Mouse (Mus musculus): Measurements from ENCODE around the gene Pcgf6. TPM values are rescaled to one million over a fixed set of nuclear protein-coding genes. Genes with fewer than 3 reads are reported as not detected.
A peak's percentile ranks its signal among the peaks of the same experiment; 100 is the strongest.

Gene Pcgf6
- polyA plus RNA-seq, 1 experiment from 2014 or later: 31.0 TPM

DNA sequence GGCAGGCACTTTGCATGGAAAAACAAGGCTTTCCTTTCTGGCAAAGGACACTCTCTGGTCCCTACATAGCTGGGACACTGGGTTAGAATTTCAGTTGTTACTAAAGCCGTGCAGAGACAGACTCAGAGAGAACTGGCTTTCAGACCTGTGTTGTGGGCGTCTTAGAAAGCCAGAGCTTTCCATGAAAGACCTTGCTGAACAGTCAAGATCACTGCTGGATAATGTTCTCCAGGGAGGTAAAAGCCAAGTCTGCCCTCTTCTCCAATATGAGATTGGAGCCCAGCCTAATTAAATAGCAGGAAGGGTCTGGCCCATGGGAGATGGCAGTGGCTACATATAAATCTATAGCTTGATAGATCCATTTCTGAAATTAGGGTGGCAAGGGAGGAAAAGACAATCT, 32.4 kb downstream of the Pcgf6 start:
- ATAC-seq (ENCODE audit: insufficient read depth, low FRiP score, low TSS enrichment) (no peak), DNase-seq (ENCODE audit: low spot score) (no peak)
- Histone ChIP-seq H3K4me2 (ENCODE audit: low read depth) (peak overlapping the region; percentile 45), H3K9ac (ENCODE audit: low read length) (peak overlapping the region; percentile 58), H3K27ac (ENCODE audit: low read depth, low read length) (peak overlapping the region; percentile 81), H3K27me3 (ENCODE audit: control insufficient read depth, insufficient read depth, low read length) (peaks cover 30% of the 10 kb centered on the region), H3K4me3 (ENCODE audit: low read depth, low read length) (peak overlapping the region; percentile 33), H3K36me3 (ENCODE audit: control insufficient read depth, insufficient read depth, low read length) (no peaks in the 10 kb centered on the region), H3K9me3 (ENCODE audit: control insufficient read depth, low read length) (no peaks in the 10 kb centered on the region), H3K4me1 (ENCODE audit: control insufficient read depth, insufficient read depth, low read length) (peaks cover 7% of the 10 kb centered on the region; the same call in 1 of the 2 replicates)
- WGBS: 10% methylated on average over 2 of the region's 2 CpGs

DNA sequence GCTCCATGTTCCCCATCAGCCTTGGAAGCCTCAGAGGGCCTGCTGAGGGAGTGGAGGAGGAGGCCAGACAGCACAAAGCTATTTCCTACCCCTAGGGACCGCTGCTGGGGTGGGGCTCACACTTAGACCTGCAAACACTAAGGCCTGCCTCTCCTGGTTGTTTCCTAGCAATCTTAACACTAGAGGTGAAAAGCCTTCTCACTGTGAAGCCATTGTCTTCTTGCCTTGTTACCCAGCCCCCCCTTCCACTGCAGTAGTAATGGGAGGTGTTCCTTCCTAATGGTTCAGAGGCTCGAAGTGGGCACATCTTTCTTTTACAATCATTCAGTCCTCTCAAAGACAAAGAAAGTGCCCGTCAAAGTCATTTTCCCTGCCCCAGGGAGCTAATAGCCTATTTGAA, 32.9 kb downstream of the Pcgf6 start:
- DNase-seq (ENCODE audit: low spot score) (peak; percentile 46), ATAC-seq (ENCODE audit: insufficient read depth, low FRiP score, low TSS enrichment) (0 out of 2 replicates have a peak, but pooled peaks have one; percentile 32)
- Histone ChIP-seq H3K4me1 (ENCODE audit: control insufficient read depth, insufficient read depth, low read length) (peaks cover 7% of the 10 kb centered on the region; the same call in 1 of the 2 replicates), H3K4me3 (ENCODE audit: low read depth, low read length) (peak overlapping the region; percentile 33), H3K27me3 (ENCODE audit: control insufficient read depth, insufficient read depth, low read length) (peaks cover 35% of the 10 kb centered on the region), H3K9ac (ENCODE audit: low read length) (peak overlapping the region; percentile 58), H3K9me3 (ENCODE audit: control insufficient read depth, low read length) (no peaks in the 10 kb centered on the region), H3K4me2 (ENCODE audit: low read depth) (peak overlapping the region; percentile 45), H3K27ac (ENCODE audit: low read depth, low read length) (peak overlapping the region; percentile 81), H3K36me3 (ENCODE audit: control insufficient read depth, insufficient read depth, low read length) (no peaks in the 10 kb centered on the region)
- WGBS: under 1% methylated on average over 3 of the region's 3 CpGs

GRCm38 (mm10) chr19:47016487-47016886, 34.2 kb downstream of the Pcgf6 start:
- H3K27me3 ChIP-seq (ENCODE audit: control insufficient read depth, insufficient read depth, low read length): peaks cover 40% of the 10 kb centered on the region
- H3K27ac ChIP-seq (ENCODE audit: low read depth, low read length): no peak overlapping the region
- 1% methylated on average over 15 of the region's 15 CpGs for WGBS
- ATAC-seq (ENCODE audit: insufficient read depth, low FRiP score, low TSS enrichment) (no peak), DNase-seq (ENCODE audit: low spot score) (peak; percentile 81)
- peaks cover 7% of the 10 kb centered on the region; the same call in 1 of the 2 replicates for H3K4me1 ChIP-seq (ENCODE audit: control insufficient read depth, insufficient read depth, low read length)
- H3K9me3 ChIP-seq (ENCODE audit: control insufficient read depth, low read length): no peaks in the 10 kb centered on the region
- H3K36me3 ChIP-seq (ENCODE audit: control insufficient read depth, insufficient read depth, low read length): no peaks in the 10 kb centered on the region
- peak overlapping the region; percentile 58 for H3K4me3 ChIP-seq (ENCODE audit: low read depth, low read length)
- peak overlapping the region; percentile 71 for H3K9ac ChIP-seq (ENCODE audit: low read length)
- peak overlapping the region; percentile 65 for H3K4me2 ChIP-seq (ENCODE audit: low read depth)

DNA sequence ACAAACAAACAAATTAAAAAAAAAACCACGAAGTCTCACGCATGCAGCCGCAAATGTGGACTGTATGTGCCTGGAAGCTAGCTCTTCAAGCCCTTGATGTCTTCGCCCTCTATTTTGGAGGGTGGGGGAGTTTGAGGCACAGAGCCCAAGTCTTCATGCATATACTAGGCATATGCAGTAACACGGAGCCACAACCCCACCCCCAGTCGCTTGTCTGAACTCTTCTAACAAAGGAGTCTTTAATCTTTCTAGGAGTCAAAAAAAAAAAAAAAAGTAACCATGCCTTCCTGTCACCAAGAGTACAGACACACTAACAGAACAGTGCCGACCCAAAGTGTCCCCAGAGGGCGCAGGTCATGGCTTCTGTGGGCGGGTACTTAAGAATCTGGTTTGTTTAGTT, 34.7 kb downstream of the Pcgf6 start:
- H3K36me3 ChIP-seq (ENCODE audit: control insufficient read depth, insufficient read depth, low read length): no peaks in the 10 kb centered on the region
- WGBS: 3% methylated on average over 9 of the region's 9 CpGs
- H3K9ac ChIP-seq (ENCODE audit: low read length): peak overlapping the region; percentile 71
- H3K27me3 ChIP-seq (ENCODE audit: control insufficient read depth, insufficient read depth, low read length): peaks cover 40% of the 10 kb centered on the region
- peak overlapping the region; percentile 39; the same call in 1 of the 2 replicates for H3K27ac ChIP-seq (ENCODE audit: low read depth, low read length)
- H3K4me3 ChIP-seq (ENCODE audit: low read depth, low read length): peak overlapping the region; percentile 58
- DNase-seq (ENCODE audit: low spot score) (no peak), ATAC-seq (ENCODE audit: insufficient read depth, low FRiP score, low TSS enrichment) (no peak)
- peaks cover 7% of the 10 kb centered on the region; the same call in 1 of the 2 replicates for H3K4me1 ChIP-seq (ENCODE audit: control insufficient read depth, insufficient read depth, low read length)
- H3K4me2 ChIP-seq (ENCODE audit: low read depth): peak overlapping the region; percentile 65
- H3K9me3 ChIP-seq (ENCODE audit: control insufficient read depth, low read length): no peaks in the 10 kb centered on the region

GRCm38 (mm10) chr19:47015396-47015795, 35.3 kb downstream of the Pcgf6 start:
- no peaks in the 10 kb centered on the region for H3K9me3 ChIP-seq (ENCODE audit: control insufficient read depth, low read length)
- peak overlapping the region; percentile 71 for H3K9ac ChIP-seq (ENCODE audit: low read length)
- peak overlapping the region; percentile 58 for H3K4me3 ChIP-seq (ENCODE audit: low read depth, low read length)
- H3K4me2 ChIP-seq (ENCODE audit: low read depth): peak overlapping the region; percentile 65
- no peaks in the 10 kb centered on the region for H3K36me3 ChIP-seq (ENCODE audit: control insufficient read depth, insufficient read depth, low read length)
- peak overlapping the region; percentile 85 for H3K27ac ChIP-seq (ENCODE audit: low read depth, low read length)
- WGBS: under 1% methylated on average over 37 of the region's 37 CpGs
- ATAC-seq (ENCODE audit: insufficient read depth, low FRiP score, low TSS enrichment) (no peak), DNase-seq (ENCODE audit: low spot score) (peak; percentile 27)
- peaks cover 40% of the 10 kb centered on the region for H3K27me3 ChIP-seq (ENCODE audit: control insufficient read depth, insufficient read depth, low read length)
- H3K4me1 ChIP-seq (ENCODE audit: control insufficient read depth, insufficient read depth, low read length): peaks cover 7% of the 10 kb centered on the region; the same call in 1 of the 2 replicates

- peaks cover 40% of the 10 kb centered on the region for H3K27me3 ChIP-seq (ENCODE audit: control insufficient read depth, insufficient read depth, low read length)
- under 1% methylated on average over 106 of the region's 124 CpGs for WGBS
These were observed 36.0 kb downstream of the Pcgf6 start, which contains the start of the genes Ina and Nt5c2 for GRCm38 (mm10) chr19:47014447-47015381. Ina (plus strand) TSS chr19:47014698. Nt5c2 (minus strand) TSS chr19:47015153.

DNA sequence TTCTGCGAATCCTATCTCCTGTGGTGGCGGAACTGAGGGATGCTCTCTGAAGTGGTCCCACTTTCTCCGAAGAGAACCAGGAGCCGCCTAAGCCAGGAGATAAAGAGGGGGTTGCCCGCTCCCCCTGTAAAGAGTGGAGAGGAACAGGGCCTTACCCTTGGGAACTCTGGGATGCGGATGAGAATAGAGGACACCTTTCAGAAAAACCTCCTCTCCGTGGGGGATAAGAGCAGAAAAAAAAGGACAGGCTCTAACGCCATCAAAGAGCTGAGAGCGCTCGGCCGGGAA, 36.6 kb downstream of the Pcgf6 start:
- no peak for ATAC-seq (ENCODE audit: insufficient read depth, low FRiP score, low TSS enrichment)
- peak overlapping the region; percentile 58 for H3K4me3 ChIP-seq (ENCODE audit: low read depth, low read length)
- peak overlapping the region; percentile 57 for H3K9ac ChIP-seq (ENCODE audit: low read length)
- H3K36me3 ChIP-seq (ENCODE audit: control insufficient read depth, insufficient read depth, low read length): no peaks in the 10 kb centered on the region
- H3K4me2 ChIP-seq (ENCODE audit: low read depth): peak overlapping the region; percentile 65
- peaks cover 40% of the 10 kb centered on the region for H3K27me3 ChIP-seq (ENCODE audit: control insufficient read depth, insufficient read depth, low read length)
- H3K9me3 ChIP-seq (ENCODE audit: control insufficient read depth, low read length): no peaks in the 10 kb centered on the region
- peaks cover 7% of the 10 kb centered on the region; the same call in 1 of the 2 replicates for H3K4me1 ChIP-seq (ENCODE audit: control insufficient read depth, insufficient read depth, low read length)
- no peak for DNase-seq (ENCODE audit: low spot score)
- H3K27ac ChIP-seq (ENCODE audit: low read depth, low read length): peak overlapping the region; percentile 85
- WGBS: 1% methylated on average over 11 of the region's 11 CpGs

More at GRCm38 (mm10) chr19:47014447-47015381, 36.0 kb downstream of the Pcgf6 start, which contains the start of the genes Ina and Nt5c2:
- DNase-seq (ENCODE audit: low spot score): peak; percentile 89
- H3K9me3 ChIP-seq (ENCODE audit: control insufficient read depth, low read length): no peaks in the 10 kb centered on the region
- peak within 1 kb of the TSS; percentile 71 for H3K9ac ChIP-seq (ENCODE audit: low read length)
- peaks cover 7% of the 10 kb centered on the region; the same call in 1 of the 2 replicates for H3K4me1 ChIP-seq (ENCODE audit: control insufficient read depth, insufficient read depth, low read length)
- peak within 1 kb of the TSS; percentile 85 for H3K27ac ChIP-seq (ENCODE audit: low read depth, low read length)
- peak; percentile 78 for ATAC-seq (ENCODE audit: insufficient read depth, low FRiP score, low TSS enrichment)
- peak within 1 kb of the TSS; percentile 65 for H3K4me2 ChIP-seq (ENCODE audit: low read depth)
- H3K4me3 ChIP-seq (ENCODE audit: low read depth, low read length): peak within 1 kb of the TSS; percentile 58
- H3K36me3 ChIP-seq (ENCODE audit: control insufficient read depth, insufficient read depth, low read length): no peaks in the 10 kb centered on the region

DNA sequence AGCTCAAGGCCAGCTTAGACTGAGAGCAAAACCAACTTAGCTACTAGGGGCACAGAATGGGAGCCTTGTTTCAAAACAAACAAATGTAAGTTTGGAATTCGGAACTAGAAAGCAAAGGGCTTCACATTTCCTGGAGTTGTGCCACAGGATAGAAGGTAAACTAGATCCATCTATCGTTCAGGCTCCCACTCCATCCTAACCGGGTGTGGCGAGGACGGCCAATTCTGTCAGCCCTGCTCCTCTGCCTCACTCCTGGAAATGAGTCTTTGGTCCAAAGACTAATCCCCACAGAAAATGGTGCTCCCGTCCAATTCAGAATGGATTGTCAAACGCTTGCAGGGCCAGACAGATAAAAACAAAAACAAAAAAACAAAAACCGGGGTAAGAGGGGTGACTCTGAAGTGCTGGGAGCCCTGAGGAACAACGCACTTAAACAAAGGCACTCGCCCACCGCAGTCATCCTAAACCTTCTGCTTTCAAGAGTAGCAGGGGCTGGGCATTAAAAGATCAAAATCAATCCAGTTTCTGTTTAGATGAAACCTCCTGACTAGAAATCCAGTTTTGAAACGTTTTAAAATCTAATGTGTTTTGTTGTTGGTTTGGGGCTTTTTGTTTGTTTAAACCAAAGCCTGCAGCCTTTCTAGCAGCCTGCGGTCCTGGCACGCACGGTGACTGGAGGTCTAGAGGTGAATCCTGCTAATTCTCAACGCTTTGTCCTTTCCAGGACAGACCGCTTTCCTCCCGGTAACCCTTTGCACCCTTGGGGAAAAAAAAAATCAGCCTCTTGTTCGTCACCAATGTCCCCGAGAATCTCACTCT, 37.2 kb downstream of the Pcgf6 start:
- Histone ChIP-seq H3K4me2 (ENCODE audit: low read depth) (peak overlapping the region; percentile 65), H3K9ac (ENCODE audit: low read length) (peak overlapping the region; percentile 57), H3K4me1 (ENCODE audit: control insufficient read depth, insufficient read depth, low read length) (peaks cover 7% of the 10 kb centered on the region; the same call in 1 of the 2 replicates), H3K4me3 (ENCODE audit: low read depth, low read length) (peak overlapping the region; percentile 58), H3K9me3 (ENCODE audit: control insufficient read depth, low read length) (no peaks in the 10 kb centered on the region), H3K27me3 (ENCODE audit: control insufficient read depth, insufficient read depth, low read length) (peaks cover 40% of the 10 kb centered on the region), H3K27ac (ENCODE audit: low read depth, low read length) (peak overlapping the region; percentile 85), H3K36me3 (ENCODE audit: control insufficient read depth, insufficient read depth, low read length) (no peaks in the 10 kb centered on the region)
- DNase-seq (ENCODE audit: low spot score) (peak; percentile 34), ATAC-seq (ENCODE audit: insufficient read depth, low FRiP score, low TSS enrichment) (no peak)
- 13% methylated on average over 20 of the region's 20 CpGs for WGBS
